Mouse (Mus musculus) adrenal gland, adult 8-10 months (tissue): Measurements from ENCODE around the gene Serpinc1. TPM values are rescaled to one million over a fixed set of nuclear protein-coding genes. Genes with fewer than 3 reads are reported as not detected.

Experiments used
- total RNA-seq, 4 experiments: library from RNA; stranded (reverse); gene quantifications; 2 replicates each; pipeline ENCODE4 v1.2.4; 2022

Serpinc1 gene
- total RNA-seq, 4 experiments from 2014 or later = 0.80 to 2.2 (median 1.6) TPM

Other genes with a start within 250 kb of the Serpinc1 start
- 10 to 100 TPM; 27.9 to 45.9 (median 34.6) TPM for gene Rabgap1l, start 185.4 kb upstream of the Serpinc1 start, total RNA-seq
- 10 to 100 TPM; 34.6 to 52.0 (median 48.0) TPM for gene Rc3h1, start 72.2 kb upstream of the Serpinc1 start, total RNA-seq
- 10 to 100 TPM; 13.1 to 27.1 (median 19.0) TPM for gene Zbtb37, start 56.3 kb downstream of the Serpinc1 start, total RNA-seq
- 10 to 100 TPM; 29.7 to 31.8 (median 31.0) TPM for gene Dars2, start 92.1 kb downstream of the Serpinc1 start, total RNA-seq
- gene Cenpl, start 92.1 kb downstream of the Serpinc1 start, total RNA-seq = 1 to 10 TPM; 1.7 to 3.6 (median 2.8) TPM
- 10 to 100 TPM; 16.1 to 21.1 (median 18.6) TPM for gene Klhl20, start 152.9 kb downstream of the Serpinc1 start, total RNA-seq
- 10 to 100 TPM in 2 of 4 experiments, 1 to 10 TPM in 2; 7.6 to 13.6 (median 10.3) TPM for gene Ankrd45, start 164.1 kb downstream of the Serpinc1 start, total RNA-seq
- gene Tex50, start 180.7 kb downstream of the Serpinc1 start, total RNA-seq = not detected